Mouse (Mus musculus) urinary bladder, postnatal 36 days (tissue): Measurements from ENCODE around the gene Ccdc88a.
"Not testable (repeated sequence)": the region's sequence is repeated elsewhere in the genome, so short reads cannot be mapped to it uniquely, and the experiment has no call there.

ENCODE experiments used
- DNase-seq, 2 experiments: peaks; one replicate each; pipeline ENCODE4 v3.0.0; 2022; ENCODE audit warnings: low spot score in 2 of 2, mixed read lengths in 1 of 2

Gene Ccdc88a

GRCm38 (mm10) chr11:29448741-29449140 is 75.3 kb downstream of the Ccdc88a start:
- DNase-seq: no peak

GRCm38 (mm10) chr11:29474676-29475075 is 101.2 kb downstream of the Ccdc88a start:
- DNase-seq: no peak

- DNase-seq: no peak
These were observed 119.7 kb downstream of the Ccdc88a start for GRCm38 (mm10) chr11:29493135-29493534.

- no peak for DNase-seq
These were observed 123.5 kb downstream of the Ccdc88a start for GRCm38 (mm10) chr11:29496962-29497361.

- no peak for DNase-seq
These were observed 130.8 kb downstream of the Ccdc88a start for GRCm38 (mm10) chr11:29503948-29504893.

- DNase-seq: no peak
These were observed 131.6 kb downstream of the Ccdc88a start for GRCm38 (mm10) chr11:29504899-29505625.

- DNase-seq: no peak
These were observed 136.0 kb downstream of the Ccdc88a start for GRCm38 (mm10) chr11:29509421-29509820.

GRCm38 (mm10) chr11:29512818-29513535 is 139.5 kb downstream of the Ccdc88a start:
- DNase-seq: no peak

GRCm38 (mm10) chr11:29514325-29514681 is 140.8 kb downstream of the Ccdc88a start:
- DNase-seq: no peak

- peak; percentile 91 to 92 for DNase-seq
These were observed 141.4 kb downstream of the Ccdc88a start, which contains the start of gene Prorsd1 for GRCm38 (mm10) chr11:29514682-29515412. Gene Prorsd1, minus strand, starts transcription at chr11:29515033.

GRCm38 (mm10) chr11:29525988-29526794 is 152.7 kb downstream of the Ccdc88a start, which contains the start of gene Mtif2:
Gene Mtif2, plus strand, starts transcription at chr11:29526408.
- peak; percentile 66 to 73 for DNase-seq

GRCm38 (mm10) chr11:29538201-29538600 is 164.7 kb downstream of the Ccdc88a start:
- DNase-seq: no peak

GRCm38 (mm10) chr11:29544225-29544945 is 170.9 kb downstream of the Ccdc88a start:
- DNase-seq: no peak

GRCm38 (mm10) chr11:29545150-29545752 is 171.8 kb downstream of the Ccdc88a start:
- not testable (repeated sequence) for DNase-seq

GRCm38 (mm10) chr11:29546297-29546696 is 172.8 kb downstream of the Ccdc88a start:
- not testable (repeated sequence) for DNase-seq

- DNase-seq: no peak
These were observed 173.3 kb downstream of the Ccdc88a start for GRCm38 (mm10) chr11:29546762-29547161.

- no peak for DNase-seq
These were observed 173.8 kb downstream of the Ccdc88a start for GRCm38 (mm10) chr11:29547249-29547751.

- DNase-seq: peak; percentile 90 to 93
These were observed 174.5 kb downstream of the Ccdc88a start, which contains the start of the genes Clhc1 and Rps27a for GRCm38 (mm10) chr11:29547752-29548503. Gene Clhc1, plus strand, starts transcription at chr11:29547950. Gene Rps27a, minus strand, starts transcription at chr11:29548109.
